Comparison of ENCODE assay signal across 15 mouse cellular contexts in the genomic region with DNA sequence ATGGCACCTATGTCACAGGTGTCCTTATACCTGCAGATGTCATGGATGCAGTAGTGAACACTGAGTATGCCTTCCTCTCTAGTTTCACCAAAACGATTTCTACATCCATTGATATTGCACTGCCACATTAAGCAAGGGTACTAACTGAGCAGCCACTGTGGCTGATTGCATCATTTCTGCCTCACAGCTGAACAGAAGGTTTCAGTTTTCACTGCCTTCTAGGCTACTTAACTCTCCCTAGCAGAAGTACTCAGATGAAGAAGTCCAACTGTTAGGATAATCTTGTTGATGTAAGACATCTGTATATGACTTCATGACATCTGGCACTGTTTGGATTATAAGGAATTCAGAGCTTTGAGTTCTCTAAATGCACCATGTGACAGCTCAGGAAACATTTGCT.
DNase-seq lines count a peak whose midpoint lies in the region; ATAC-seq and TF ChIP-seq lines count a peak whose summit lies in the region.
"Had no signal": no experiment of that assay in that cellular context is flagged by ENCODE, and none has a peak within 500 bp of the region (broad histone marks: within the 10 kb centered on the region; RNA-seq: fewer than 3 reads in every experiment).

No protein-coding gene starts in this region.

- no peak overlapping the region for H3K4me3 ChIP-seq in kidney, embryonic 14.5 days (ENCODE audit: low read length)
- H3K4me3 ChIP-seq in stomach, embryonic 14.5 days (ENCODE audit: low read depth, low read length): no peak overlapping the region
- H3K4me3 ChIP-seq in stomach, postnatal 0 days (ENCODE audit: low read depth, low read length): no peak overlapping the region
- no peak overlapping the region for H3K4me3 ChIP-seq in stomach, embryonic 16.5 days (replicated peaks; ENCODE audit: low read length)
- H3K4me3 ChIP-seq: erythroblast, embryonic 14.5 days; hindbrain, embryonic 13.5 days had no signal

- no peak overlapping the region for H3K4me2 ChIP-seq in kidney, embryonic 14.5 days (replicated peaks; ENCODE audit: low read depth, low read length)
- no peak overlapping the region for H3K4me2 ChIP-seq in stomach, embryonic 14.5 days (replicated peaks; ENCODE audit: low read depth, low read length)
- H3K4me2 ChIP-seq in stomach, postnatal 0 days (replicated peaks; ENCODE audit: low read depth): no peak overlapping the region
- H3K4me2 ChIP-seq in stomach, embryonic 16.5 days (ENCODE audit: low read depth, low read length): no peak overlapping the region
- H3K4me2 ChIP-seq: hindbrain, embryonic 13.5 days had no signal

- H3K27ac ChIP-seq in kidney, embryonic 14.5 days (ENCODE audit: low read depth, low read length): no peak overlapping the region
- H3K27ac ChIP-seq in stomach, embryonic 14.5 days (ENCODE audit: low read length): no peak overlapping the region
- no peak overlapping the region for H3K27ac ChIP-seq in stomach, postnatal 0 days (replicated peaks)
- H3K27ac ChIP-seq in stomach, embryonic 16.5 days (ENCODE audit: low read length): no peak overlapping the region
- H3K27ac ChIP-seq: hindbrain, embryonic 13.5 days had no signal

- H3K9me3 ChIP-seq in kidney, embryonic 14.5 days (ENCODE audit: control insufficient read depth, low read length): peaks cover 7% of the 10 kb centered on the region; the same call in 1 of the 2 replicates
- peaks cover 6% of the 10 kb centered on the region; the same call in 1 of the 2 replicates for H3K9me3 ChIP-seq in stomach, embryonic 14.5 days (ENCODE audit: control insufficient read depth, low read depth, low read length)
- no peaks in the 10 kb centered on the region for H3K9me3 ChIP-seq in stomach, postnatal 0 days (ENCODE audit: control insufficient read depth, low read length)
- H3K9me3 ChIP-seq in stomach, embryonic 16.5 days (replicated peaks; ENCODE audit: control insufficient read depth, low read length): peaks cover 7% of the 10 kb centered on the region; the same call in 1 of the 2 replicates

- no peak for TF ChIP-seq EP300 in stomach, postnatal 0 days (optimal IDR thresholded peaks at IDR 0.05)

- no peak overlapping the region for H3K9ac ChIP-seq in kidney, embryonic 14.5 days (ENCODE audit: low read depth, low read length)
- H3K9ac ChIP-seq in stomach, embryonic 14.5 days (replicated peaks; ENCODE audit: low read depth, low read length): no peak overlapping the region
- H3K9ac ChIP-seq in stomach, postnatal 0 days (ENCODE audit: low read length): no peak overlapping the region
- H3K9ac ChIP-seq in stomach, embryonic 16.5 days (ENCODE audit: low read length): no peak overlapping the region
- H3K9ac ChIP-seq: hindbrain, embryonic 13.5 days had no signal

- WGBS in kidney, embryonic 14.5 days: 50% methylated on average over 1 of the region's 1 CpGs
- WGBS in stomach, embryonic 14.5 days: 28% methylated on average over 1 of the region's 1 CpGs
- WGBS in stomach, postnatal 0 days: 39% methylated on average over 1 of the region's 1 CpGs
- WGBS in stomach, embryonic 16.5 days: 32% methylated on average over 1 of the region's 1 CpGs

- ATAC-seq in kidney, embryonic 14.5 days (ENCODE audit: low FRiP score, low TSS enrichment): peak; percentile 73; the same call in 1 of the 2 replicates
- ATAC-seq in stomach, embryonic 14.5 days (ENCODE audit: insufficient number of reproducible peaks, insufficient read depth, low FRiP score, low read depth): peak; percentile 75
- no peak; the same call in 1 of the 2 replicates for ATAC-seq in stomach, postnatal 0 days (ENCODE audit: low FRiP score, low TSS enrichment)
- ATAC-seq in stomach, embryonic 16.5 days (ENCODE audit: insufficient read depth, low FRiP score): peak; percentile 68

- H3K27me3 ChIP-seq in kidney, embryonic 14.5 days (ENCODE audit: control insufficient read depth, insufficient read depth, low read length): no peaks in the 10 kb centered on the region
- no peaks in the 10 kb centered on the region for H3K27me3 ChIP-seq in stomach, embryonic 14.5 days (ENCODE audit: control insufficient read depth, insufficient read depth, low read length)
- H3K27me3 ChIP-seq in stomach, postnatal 0 days (ENCODE audit: control insufficient read depth, insufficient read depth, low read length): no peaks in the 10 kb centered on the region
- H3K27me3 ChIP-seq in stomach, embryonic 16.5 days (ENCODE audit: control insufficient read depth, insufficient read depth, low read length): no peaks in the 10 kb centered on the region
- H3K27me3 ChIP-seq: hindbrain, embryonic 13.5 days had no signal

- no peak for TF ChIP-seq CTCF in stomach, postnatal 0 days (IDR thresholded peaks at IDR 0.05; ENCODE audit: low read depth)

- no peaks in the 10 kb centered on the region for H3K36me3 ChIP-seq in kidney, embryonic 14.5 days (ENCODE audit: control insufficient read depth, insufficient read depth, low read length)
- no peaks in the 10 kb centered on the region for H3K36me3 ChIP-seq in stomach, embryonic 14.5 days (ENCODE audit: control insufficient read depth, insufficient read depth, low read length)
- no peaks in the 10 kb centered on the region for H3K36me3 ChIP-seq in stomach, postnatal 0 days (ENCODE audit: control insufficient read depth, insufficient read depth, low read length)
- H3K36me3 ChIP-seq in stomach, embryonic 16.5 days (ENCODE audit: control insufficient read depth, insufficient read depth, low read length): no peaks in the 10 kb centered on the region
- H3K36me3 ChIP-seq: hindbrain, embryonic 13.5 days had no signal

- H3K4me1 ChIP-seq in kidney, embryonic 14.5 days (ENCODE audit: control insufficient read depth, insufficient read depth, low read length): no peaks in the 10 kb centered on the region
- H3K4me1 ChIP-seq in stomach, embryonic 14.5 days (ENCODE audit: control insufficient read depth, insufficient read depth, low read length): no peaks in the 10 kb centered on the region
- no peaks in the 10 kb centered on the region for H3K4me1 ChIP-seq in stomach, postnatal 0 days (replicated peaks; ENCODE audit: control insufficient read depth, insufficient read depth)
- peaks cover 6% of the 10 kb centered on the region; the same call in 1 of the 2 replicates for H3K4me1 ChIP-seq in stomach, embryonic 16.5 days (ENCODE audit: control insufficient read depth, insufficient read depth, low read length)
- H3K4me1 ChIP-seq: hindbrain, embryonic 13.5 days had no signal

- DNase-seq in adrenal gland, adult 2 months: peak; percentile 2
- no peak for DNase-seq in adrenal gland, postnatal 4 days (ENCODE audit: low spot score in 2 of 2)
- DNase-seq in kidney, postnatal 36 days: no peak
- DNase-seq in stomach, postnatal 0 days (ENCODE audit: low spot score): no peak
- no peak for DNase-seq in right cerebral cortex, postnatal 36 days (ENCODE audit: low spot score in 2 of 2)
- DNase-seq: adrenal gland, adult 8-10 months; cerebellum, adult 9-10 months; kidney, adult 9 months; left cerebral cortex, postnatal 4 days; midbrain, embryonic 14.5 days had no signal
